Mouse (Mus musculus): Measurements from ENCODE around the gene Abr.

- no peak for TF ChIP-seq CTCF (IDR thresholded peaks at IDR 0.05; ENCODE audit: extremely low read depth, insufficient read depth, low read length)
- TF ChIP-seq POLR2A (IDR thresholded peaks at IDR 0.05; ENCODE audit: extremely low read depth, insufficient read depth, low read length): no peak
Measured at GRCm38 (mm10) chr11:76384307-76384706, 237.8 kb downstream of the Abr start.

All from cortical plate, adult 2 months (tissue).